In genomic region chr8:117561014-117561413, GRCm38 (mm10) we compare ENCODE assay signal across 11 mouse cellular contexts.
DNase-seq lines count a peak whose midpoint lies in the region; ATAC-seq lines count a peak whose summit lies in the region.
"Had no signal": no experiment of that assay in that cellular context is flagged by ENCODE, and none has a peak within 500 bp of the region (broad histone marks: within the 10 kb centered on the region; RNA-seq: fewer than 3 reads in every experiment).

No protein-coding gene starts in this region.

- peaks cover 12% of the 10 kb centered on the region for H3K27me3 ChIP-seq in heart, embryonic 11.5 days (ENCODE audit: control insufficient read depth, insufficient read depth, low read length)
- H3K27me3 ChIP-seq in intestine, embryonic 14.5 days (replicated peaks; ENCODE audit: control insufficient read depth, insufficient read depth, low read length), result 0 out of 2 replicates have a peak, but pooled peaks cover 4% of the 10 kb centered on the region
- H3K27me3 ChIP-seq: liver, embryonic 15.5 days had no signal

- ATAC-seq in heart, embryonic 11.5 days (replicated peaks; ENCODE audit: insufficient number of reproducible peaks, low FRiP score, low TSS enrichment), result no peak
- ATAC-seq in intestine, embryonic 14.5 days (replicated peaks; ENCODE audit: low FRiP score, low TSS enrichment, low read depth), result no peak; the same call in 1 of the 2 replicates
- no peak for ATAC-seq in CD4-positive, CD25-positive, alpha-beta regulatory T cell, adult 4 months
- ATAC-seq: forebrain, embryonic 13.5 days had no signal

- H3K27ac ChIP-seq in heart, embryonic 11.5 days (ENCODE audit: low read depth, low read length), result no peak overlapping the region
- H3K27ac ChIP-seq in intestine, embryonic 14.5 days (ENCODE audit: low read depth), result no peak overlapping the region
- H3K27ac ChIP-seq: forebrain, embryonic 13.5 days; liver, embryonic 15.5 days had no signal

- no peaks in the 10 kb centered on the region for H3K9me3 ChIP-seq in heart, embryonic 11.5 days (replicated peaks; ENCODE audit: control insufficient read depth, low read length)
- no peaks in the 10 kb centered on the region for H3K9me3 ChIP-seq in intestine, embryonic 14.5 days (ENCODE audit: control insufficient read depth, low read length)
- H3K9me3 ChIP-seq: forebrain, embryonic 13.5 days; liver, embryonic 15.5 days had no signal

- H3K4me3 ChIP-seq in heart, embryonic 11.5 days (ENCODE audit: low read depth, low read length), result no peak overlapping the region
- H3K4me3 ChIP-seq in intestine, embryonic 14.5 days (ENCODE audit: low read depth, low read length), result no peak overlapping the region
- H3K4me3 ChIP-seq: forebrain, embryonic 13.5 days; liver, embryonic 15.5 days had no signal

- H3K9ac ChIP-seq in heart, embryonic 11.5 days (ENCODE audit: low read depth, low read length), result no peak overlapping the region
- no peak overlapping the region for H3K9ac ChIP-seq in intestine, embryonic 14.5 days (ENCODE audit: low read length)
- H3K9ac ChIP-seq: forebrain, embryonic 13.5 days; liver, embryonic 15.5 days had no signal

- DNase-seq in heart, adult 18-20 months, result peak; percentile 59 to 78
- peak; percentile 29 to 33 for DNase-seq in urinary bladder, postnatal 36 days (ENCODE audit: low spot score in 2 of 2)
- DNase-seq in urinary bladder, adult 2 months (ENCODE audit: low spot score), result no peak
- peak; percentile 63 for DNase-seq in intestine, embryonic 14.5 days (ENCODE audit: low spot score)
- DNase-seq in layer of hippocampus, adult 9-11 months, result no peak
- DNase-seq in layer of hippocampus, adult 9-10 months (ENCODE audit: low spot score), result no peak
- DNase-seq: cerebellum, adult 2 months had no signal

- 60% methylated on average over 4 of the region's 4 CpGs for WGBS in heart, embryonic 11.5 days (ENCODE audit: insufficient replicate concordance)
- 64% methylated on average over 4 of the region's 4 CpGs for WGBS in intestine, embryonic 14.5 days

- H3K4me1 ChIP-seq in heart, embryonic 11.5 days (ENCODE audit: control insufficient read depth, insufficient read depth, low read length), result no peaks in the 10 kb centered on the region
- H3K4me1 ChIP-seq in intestine, embryonic 14.5 days (replicated peaks; ENCODE audit: control insufficient read depth, insufficient read depth, low read length), result 0 out of 2 replicates have a peak, but pooled peaks cover 7% of the 10 kb centered on the region

- no peak overlapping the region for H3K4me2 ChIP-seq in heart, embryonic 11.5 days
- no peak overlapping the region for H3K4me2 ChIP-seq in intestine, embryonic 14.5 days (ENCODE audit: low read length)
- H3K4me2 ChIP-seq: liver, embryonic 15.5 days had no signal

- no peaks in the 10 kb centered on the region for H3K36me3 ChIP-seq in heart, embryonic 11.5 days (ENCODE audit: control insufficient read depth, insufficient read depth, low read length)
- H3K36me3 ChIP-seq in intestine, embryonic 14.5 days (ENCODE audit: control insufficient read depth, insufficient read depth, low read length), result no peaks in the 10 kb centered on the region
- H3K36me3 ChIP-seq: liver, embryonic 15.5 days had no signal

Comparison
In these comparisons a context has a peak if more than half of its experiments do, and no peak if none do; other contexts are left out.
1. DNase-seq: peak in heart, adult 18-20 months (2 of 2), urinary bladder, postnatal 36 days (2 of 2) and intestine, embryonic 14.5 days (single experiment); none in urinary bladder, adult 2 months (single experiment), layer of hippocampus, adult 9-11 months (single experiment) and layer of hippocampus, adult 9-10 months (single experiment).